ENCODE assay signal across 23 mouse cellular contexts in the genomic region with DNA sequence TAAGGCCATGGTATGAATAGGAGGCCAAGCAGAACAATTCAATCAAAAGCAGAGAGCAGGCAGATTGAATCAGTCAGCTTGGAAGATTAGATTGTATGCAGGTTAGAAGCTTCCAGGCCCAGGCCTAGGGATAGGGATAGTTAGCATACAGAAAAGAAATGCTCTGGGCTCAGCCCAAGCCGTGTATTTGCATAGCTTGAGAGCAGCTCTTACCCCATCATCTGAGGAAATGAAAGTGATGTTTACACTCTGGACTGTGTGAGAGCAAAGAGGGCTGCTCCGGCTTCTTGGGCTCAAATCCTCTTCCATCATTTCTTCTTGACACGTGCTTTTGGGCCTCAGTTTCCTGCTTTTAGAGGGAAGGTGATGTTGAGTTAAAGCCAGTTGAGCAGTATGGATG. TPM values are rescaled to one million over a fixed set of nuclear protein-coding genes. Genes with fewer than 3 reads are reported as not detected.
DNase-seq lines count a peak whose midpoint lies in the region; ATAC-seq and TF ChIP-seq lines count a peak whose summit lies in the region.
"Had no signal": no experiment of that assay in that cellular context is flagged by ENCODE, and none has a peak within 500 bp of the region (broad histone marks: within the 10 kb centered on the region; RNA-seq: fewer than 3 reads in every experiment).

No protein-coding gene starts in this region.

- no peak overlapping the region for H3K4me3 ChIP-seq in layer of hippocampus, adult 2 months
- H3K4me3 ChIP-seq: embryonic facial prominence, embryonic 10.5 days; embryonic facial prominence, embryonic 12.5 days; forebrain, embryonic 13.5 days; forebrain, embryonic 15.5 days had no signal

- H3K27ac ChIP-seq in layer of hippocampus, adult 2 months: peak overlapping the region; percentile 90
- H3K27ac ChIP-seq: embryonic facial prominence, embryonic 10.5 days; embryonic facial prominence, embryonic 12.5 days; forebrain, embryonic 13.5 days; forebrain, embryonic 15.5 days had no signal

- no peak for TF ChIP-seq CTCF in layer of hippocampus, adult 2 months (conservative IDR thresholded peaks at IDR 0.05)

- DNase-seq in layer of hippocampus, adult 2 months (ENCODE audit: low spot score in 2 of 2): no peak
- DNase-seq in layer of hippocampus, adult 11-12 months (ENCODE audit: low spot score): no peak
- DNase-seq in lung, adult 18-20 months: peak; percentile 34 to 50
- DNase-seq in lung, postnatal 14 days: no peak
- peak; percentile 59 for DNase-seq in lung, postnatal 36 days
- no peak for DNase-seq in lung, postnatal 25 days (ENCODE audit: low spot score)
- no peak for DNase-seq in adrenal gland, postnatal 4 days (ENCODE audit: low spot score in 2 of 2)
- DNase-seq: adrenal gland, adult 2 months; adrenal gland, postnatal 10 days; adrenal gland, postnatal 25 days; cerebellum, adult 11-12 months; cerebellum, adult 8-10 months; cerebellum, adult 9-11 months; cerebellum, postnatal 14 days; cerebellum, postnatal 36 days; forebrain, postnatal 0 days had no signal

- 0 out of 2 replicates have a peak, but pooled peaks have one; percentile 21 for ATAC-seq in megakaryocyte, adult 5-6 weeks (ENCODE audit: poor library complexity, severe bottlenecking)
- ATAC-seq: forebrain, embryonic 13.5 days; forebrain, embryonic 15.5 days; forebrain, postnatal 0 days had no signal

RNA-seq across cellular contexts. Expression of a gene that starts 5.3 kb away (rescaled TPM):
- 10 to 100 TPM; 43.2 to 44.9 TPM for total RNA-seq in layer of hippocampus, adult 2 months (2021)
- total RNA-seq in megakaryocyte, adult 5-6 weeks (2015): 3.2 and 5.5 TPM in 2 replicates
- total RNA-seq in megakaryocyte, adult 5-6 weeks (2017): 4.2 and 4.6 TPM in 2 replicates
- total RNA-seq in adrenal gland, postnatal 4 days (2021): 1 to 10 TPM; 8.9 to 9.6 TPM

RNA-seq across cellular contexts. Expression of a gene that starts 5.3 kb away (rescaled TPM):
- total RNA-seq in layer of hippocampus, adult 2 months (2021): 100 to 1,000 TPM; 166 to 176 TPM
- 439 and 533 TPM in 2 replicates for total RNA-seq in megakaryocyte, adult 5-6 weeks (2015)
- total RNA-seq in megakaryocyte, adult 5-6 weeks (2017): 536 and 608 TPM in 2 replicates
- 100 to 1,000 TPM; 245 to 248 TPM for total RNA-seq in adrenal gland, postnatal 4 days (2021)

RNA-seq across cellular contexts. Expression of a gene that starts 22.8 kb away (rescaled TPM):
- 100 to 1,000 TPM in 1 of 2 experiments, 10 to 100 TPM in 1; 93.9 to 100 TPM for total RNA-seq in layer of hippocampus, adult 2 months (2021)
- 10.6 and 10.9 TPM in 2 replicates for total RNA-seq in megakaryocyte, adult 5-6 weeks (2015)
- 28.8 and 31.0 TPM in 2 replicates for total RNA-seq in megakaryocyte, adult 5-6 weeks (2017)
- 10 to 100 TPM; 45.3 to 47.4 TPM for total RNA-seq in adrenal gland, postnatal 4 days (2021)

RNA-seq across cellular contexts. Expression of a gene that starts 22.8 kb away (rescaled TPM):
- total RNA-seq in layer of hippocampus, adult 2 months (2021): 10 to 100 TPM; 19.2 to 22.7 TPM
- total RNA-seq in megakaryocyte, adult 5-6 weeks (2015): 3.3 and 4.9 TPM in 2 replicates
- 4.5 and 6.6 TPM in 2 replicates for total RNA-seq in megakaryocyte, adult 5-6 weeks (2017)
- 10 to 100 TPM; 16.4 to 17.7 TPM for total RNA-seq in adrenal gland, postnatal 4 days (2021)

RNA-seq across cellular contexts. Expression of a gene that starts 56.7 kb away (rescaled TPM):
- total RNA-seq in layer of hippocampus, adult 2 months (2021): 10 to 100 TPM; 46.4 to 47.6 TPM
- 0.04 TPM in 1 of 2 replicates, not detected in the other for total RNA-seq in megakaryocyte, adult 5-6 weeks (2015)
- total RNA-seq in megakaryocyte, adult 5-6 weeks (2017): not detected in 2 replicates
- under 1 TPM; 0.28 to 0.48 TPM for total RNA-seq in adrenal gland, postnatal 4 days (2021)
- total RNA-seq: adrenal gland, adult 2 months; common myeloid progenitor, adult 5-6 weeks; MEL had no signal

Comparison
In these comparisons a context has a peak if more than half of its experiments do, and no peak if none do; other contexts are left out.
1. DNase-seq: peak in lung, adult 18-20 months (2 of 2) and lung, postnatal 36 days (single experiment); none in layer of hippocampus, adult 2 months (0 of 2), layer of hippocampus, adult 11-12 months (single experiment), lung, postnatal 14 days (single experiment), lung, postnatal 25 days (single experiment) and adrenal gland, postnatal 4 days (0 of 2).
2. RNA of a gene that starts 5.3 kb away (total RNA-seq): 43.2 to 44.9 TPM in layer of hippocampus, adult 2 months; 8.9 to 9.6 TPM in adrenal gland, postnatal 4 days and 3.2 to 5.5 TPM in megakaryocyte, adult 5-6 weeks; every median in the first group is over 4 times any median in the second.